Mouse (Mus musculus): ENCODE measurements at regions not wholly inside any gene's neighbourhood (a gene's known extent, or its start where the extent isn't known, plus 50 kb on each side); places are given as distances from the start of the nearest gene placed in this dataset.

GRCm38 (mm10) chr13:90404392-90404791, 315.0 kb upstream of the Xrcc4 start:
- TF ChIP-seq HCFC1 (IDR thresholded peaks at IDR 0.05; ENCODE audit: borderline replicate concordance, insufficient read depth, low read length): no peak
- no peak for TF ChIP-seq ZC3H11A (IDR thresholded peaks at IDR 0.05; ENCODE audit: borderline replicate concordance, low read depth, low read length)
- TF ChIP-seq CHD2 (IDR thresholded peaks at IDR 0.05; ENCODE audit: low read depth, low read length): no peak
- TF ChIP-seq MAFK (IDR thresholded peaks at IDR 0.05; ENCODE audit: insufficient read depth, low read depth, low read length): no peak

Measured in ES-E14 (cell line).